Mouse (Mus musculus) frontal cortex, postnatal 10 days (tissue): ENCODE measurements at regions not wholly inside any gene's neighbourhood (a gene's known extent, or its start where the extent isn't known, plus 50 kb on each side); places are given as distances from the start of the nearest gene placed in this dataset.
A peak's percentile ranks its signal among the peaks of the same experiment; 100 is the strongest.
"Not testable (repeated sequence)": the region's sequence is repeated elsewhere in the genome, so short reads cannot be mapped to it uniquely, and the experiment has no call there.

Experiments
- DNase-seq, 2 experiments: peaks; one replicate each; pipeline ENCODE4 v3.0.0; 2022; ENCODE audit warnings: low spot score in 2 of 2, mixed read lengths in 1 of 2

DNA sequence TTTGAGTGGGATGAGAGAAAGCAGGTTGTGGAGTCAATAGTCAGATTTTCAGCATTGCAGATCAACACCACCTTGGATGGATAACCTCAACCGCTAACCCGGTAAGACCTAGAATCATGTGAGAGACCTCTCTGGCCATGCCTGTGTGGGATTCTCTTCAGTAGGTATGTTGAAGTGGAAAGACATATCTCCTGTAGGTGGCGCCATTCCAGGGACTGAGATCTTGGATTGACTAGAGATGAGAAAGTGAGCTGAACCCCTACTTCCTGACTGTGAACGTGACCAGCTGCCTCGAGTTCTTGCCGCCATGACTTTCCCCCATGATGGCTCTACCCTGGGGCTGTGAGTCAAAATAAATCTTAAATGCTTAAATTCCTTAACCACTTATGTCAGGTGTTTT, 102.7 kb downstream of the Eva1a start:
- DNase-seq, result no peak

DNA sequence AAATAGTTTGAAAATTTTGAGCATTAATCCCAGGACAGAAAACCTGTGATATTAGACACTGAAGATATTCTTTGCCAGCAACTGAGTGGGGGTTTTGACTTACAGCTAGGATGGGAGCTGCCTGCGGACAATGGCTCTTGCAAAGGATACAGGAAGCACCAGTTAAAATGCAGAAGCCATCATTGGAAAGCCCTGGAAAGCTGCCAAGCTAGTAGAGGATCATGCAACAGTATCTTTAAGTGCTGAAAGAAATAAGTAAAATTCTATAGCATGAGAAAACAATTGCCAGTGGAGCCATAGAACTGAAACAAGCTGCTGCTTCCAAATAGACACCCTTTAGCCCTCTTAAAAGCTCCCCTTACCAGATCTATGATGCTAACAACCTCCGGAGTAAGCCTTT, 109.2 kb downstream of the Eva1a start:
- no peak for DNase-seq

DNA sequence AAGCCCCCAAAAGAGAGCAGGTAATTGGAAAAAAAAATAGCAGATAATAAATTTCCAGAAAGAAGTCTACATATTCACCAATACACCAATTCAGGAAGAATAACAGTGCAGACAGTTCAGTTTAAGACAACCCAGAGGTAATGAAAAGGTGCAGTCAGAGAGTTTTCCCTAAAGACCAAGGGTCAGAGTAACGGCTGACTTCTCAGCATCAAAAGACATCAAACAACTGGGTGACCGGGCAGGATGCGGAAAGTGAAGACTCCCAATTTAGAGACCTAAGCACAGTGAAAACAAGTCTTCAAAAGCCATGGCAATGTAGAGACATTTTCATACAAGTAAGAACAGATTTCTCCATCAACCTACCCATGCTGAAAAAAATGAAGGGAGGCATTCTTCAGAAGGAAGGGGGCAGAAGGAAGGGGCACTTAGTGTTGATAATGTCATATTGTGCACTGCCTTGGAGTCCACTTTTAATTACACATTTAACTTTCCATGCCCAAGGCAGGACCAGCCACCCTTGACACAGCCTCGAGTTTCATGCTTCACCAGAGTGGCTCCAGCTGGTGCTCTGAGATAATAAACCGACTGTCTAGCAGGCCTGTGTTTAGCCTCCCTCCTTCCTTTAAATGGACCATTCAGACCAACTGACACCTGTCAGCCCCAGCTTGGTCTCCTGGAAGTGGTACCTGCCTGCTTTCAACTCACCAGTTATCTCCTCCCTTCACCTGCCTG, 129.7 kb downstream of the Eva1a start:
- DNase-seq, result no peak

DNA sequence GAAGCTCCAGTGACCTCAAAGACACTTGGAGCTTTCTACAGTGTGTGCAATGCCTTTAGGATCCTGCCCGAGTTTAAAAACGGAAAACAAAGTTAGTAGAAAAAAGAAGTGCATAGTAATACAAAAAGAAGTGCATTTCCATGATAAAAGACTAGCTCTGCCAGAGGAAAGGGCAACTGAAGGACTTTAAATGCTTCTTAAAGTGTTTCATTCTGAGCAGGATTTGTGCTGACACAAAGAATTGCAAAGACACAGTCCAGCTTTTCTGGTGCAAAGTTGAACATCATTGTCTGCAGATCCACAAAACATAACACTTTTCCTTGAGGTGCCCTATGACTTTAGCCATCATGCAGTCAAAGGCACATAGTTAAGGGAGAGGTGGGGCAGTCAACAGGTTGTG, 134.1 kb downstream of the Eva1a start:
- no peak for DNase-seq

GRCm38 (mm10) chr6:82200130-82200529, 159.3 kb downstream of the Eva1a start:
- DNase-seq, result no peak

DNA sequence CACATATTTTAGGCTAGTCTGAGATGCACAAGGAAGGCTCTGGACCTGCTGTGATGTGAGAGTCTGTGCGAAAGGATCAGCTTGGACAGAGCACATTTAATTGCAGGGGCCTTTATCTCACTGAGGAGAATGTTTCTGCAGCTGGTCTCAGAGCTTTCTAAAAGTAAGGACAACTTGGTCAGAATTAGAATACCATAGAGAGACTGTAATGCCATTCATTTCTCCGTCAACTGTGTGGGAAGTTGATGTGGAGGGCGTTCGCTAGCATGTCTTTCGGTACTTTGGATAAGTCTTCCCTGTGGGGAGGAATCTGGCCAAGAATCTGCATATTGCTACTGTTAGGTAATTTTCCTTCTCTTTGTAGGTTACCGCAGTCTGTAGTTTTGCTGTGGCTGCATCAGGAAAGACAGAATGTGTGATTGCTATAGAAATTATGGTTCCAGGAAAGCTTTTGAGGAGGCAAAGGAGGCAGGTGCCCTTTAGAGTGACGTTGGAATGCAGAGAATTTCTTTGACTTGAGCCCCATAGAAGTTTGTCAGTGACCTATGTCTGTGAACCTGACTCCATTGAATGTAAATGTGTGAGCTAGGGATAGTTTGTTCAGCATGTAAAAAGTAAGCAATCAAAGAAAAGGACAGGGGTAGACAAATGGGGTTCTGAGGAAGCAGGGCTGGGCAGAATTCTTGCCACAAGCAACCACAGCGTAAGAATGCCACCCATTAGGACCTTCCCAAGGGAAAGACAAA, 164.2 kb downstream of the Eva1a start:
- no peak for DNase-seq

DNA sequence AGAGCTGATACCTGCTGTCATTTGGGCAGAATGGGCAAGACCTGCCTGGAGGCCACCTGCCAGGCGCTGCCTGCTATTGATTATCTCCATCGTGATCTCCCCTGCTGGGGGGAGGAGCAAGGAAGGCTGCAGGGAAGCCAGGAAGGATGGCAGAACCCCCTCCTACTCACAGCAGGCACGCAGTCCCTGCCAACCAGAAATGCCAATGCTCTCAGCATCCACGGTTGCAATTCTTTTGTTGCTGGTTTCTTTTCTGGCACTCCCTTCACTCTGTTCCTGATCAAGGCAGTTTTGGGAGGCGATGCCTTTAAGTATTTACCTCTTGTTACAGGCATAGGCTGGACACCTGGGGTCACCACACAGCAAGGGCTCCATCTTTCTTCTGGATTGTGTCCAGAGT, 164.3 kb upstream of the Tacr1 start:
- DNase-seq, result peak; percentile 6 to 12

DNA sequence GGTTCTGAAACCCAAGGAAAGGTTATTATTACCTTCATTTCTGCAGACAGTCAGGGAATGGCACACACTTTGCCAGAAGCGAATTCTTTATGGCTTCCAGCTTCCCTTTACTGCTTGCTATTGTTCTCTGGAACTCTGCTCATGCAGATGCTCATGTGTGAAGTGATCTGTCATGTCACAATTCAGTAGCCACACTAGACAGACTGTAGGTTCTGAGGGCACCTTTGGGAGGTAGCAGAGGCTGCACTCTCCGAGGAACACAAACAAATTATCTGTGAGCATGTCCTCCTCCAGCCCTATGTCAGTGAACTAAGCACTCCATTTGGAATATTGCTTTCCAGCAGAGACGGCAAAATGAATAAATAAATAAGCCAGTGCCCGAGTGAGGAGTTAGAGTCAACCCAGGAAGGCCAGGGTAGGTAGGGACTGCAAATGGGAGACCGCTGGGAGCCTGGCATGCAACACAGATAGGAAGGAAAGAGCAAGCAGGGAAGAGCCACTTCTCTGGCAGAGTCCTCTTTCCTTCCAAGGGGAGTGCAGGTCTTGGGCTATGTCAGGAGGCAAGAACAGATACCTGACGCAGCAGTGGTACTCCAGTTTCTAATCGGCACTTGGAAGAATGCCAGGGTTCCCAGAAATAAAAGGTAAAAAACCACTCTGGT, 161.4 kb upstream of the Tacr1 start:
- DNase-seq, result no peak

- not testable (repeated sequence) for DNase-seq
These were observed 154.5 kb upstream of the Tacr1 start for GRCm38 (mm10) chr6:82247652-82248051.

DNA sequence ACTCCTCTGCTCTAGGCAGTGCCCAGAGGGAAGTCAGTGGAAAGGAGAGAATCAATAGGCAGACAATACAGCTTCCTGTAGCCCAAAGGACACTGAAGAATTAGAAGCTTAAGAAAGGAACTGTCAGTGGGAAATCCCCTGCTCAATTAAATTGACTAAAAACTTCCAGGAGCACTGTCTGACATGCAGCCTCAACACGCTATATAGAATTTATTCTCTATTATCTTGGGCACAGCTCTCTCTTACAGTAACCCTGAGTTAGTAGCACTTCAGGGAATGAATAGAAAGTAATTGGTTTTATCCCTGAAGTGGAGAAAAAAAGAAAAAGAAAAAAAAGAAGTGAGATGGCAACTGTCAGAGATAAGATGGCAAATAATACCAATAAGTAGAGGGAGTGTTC, 117.6 kb upstream of the Tacr1 start:
- no peak for DNase-seq

DNA sequence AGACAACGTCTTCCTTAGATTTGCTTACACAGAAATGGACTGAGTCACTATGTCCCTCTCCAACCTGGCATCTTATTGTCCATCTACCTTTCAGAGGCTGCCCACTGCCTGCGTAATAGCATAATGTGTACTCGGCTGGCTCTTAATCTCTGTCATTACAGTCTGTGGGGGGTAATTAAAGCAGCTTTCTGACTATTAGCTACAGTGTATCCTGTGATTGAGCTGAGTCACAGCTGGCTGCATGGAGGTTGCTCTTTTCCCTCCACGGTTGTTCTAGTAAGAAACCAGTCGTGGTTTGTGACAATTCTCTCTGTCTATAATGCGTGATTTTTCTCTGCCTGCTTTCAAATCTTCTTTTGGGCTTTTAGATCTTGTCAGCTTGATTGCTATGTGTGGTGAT, 116.9 kb upstream of the Tacr1 start:
- no peak for DNase-seq

GRCm38 (mm10) chr6:82293507-82293906, 108.6 kb upstream of the Tacr1 start:
- DNase-seq, result no peak

DNA sequence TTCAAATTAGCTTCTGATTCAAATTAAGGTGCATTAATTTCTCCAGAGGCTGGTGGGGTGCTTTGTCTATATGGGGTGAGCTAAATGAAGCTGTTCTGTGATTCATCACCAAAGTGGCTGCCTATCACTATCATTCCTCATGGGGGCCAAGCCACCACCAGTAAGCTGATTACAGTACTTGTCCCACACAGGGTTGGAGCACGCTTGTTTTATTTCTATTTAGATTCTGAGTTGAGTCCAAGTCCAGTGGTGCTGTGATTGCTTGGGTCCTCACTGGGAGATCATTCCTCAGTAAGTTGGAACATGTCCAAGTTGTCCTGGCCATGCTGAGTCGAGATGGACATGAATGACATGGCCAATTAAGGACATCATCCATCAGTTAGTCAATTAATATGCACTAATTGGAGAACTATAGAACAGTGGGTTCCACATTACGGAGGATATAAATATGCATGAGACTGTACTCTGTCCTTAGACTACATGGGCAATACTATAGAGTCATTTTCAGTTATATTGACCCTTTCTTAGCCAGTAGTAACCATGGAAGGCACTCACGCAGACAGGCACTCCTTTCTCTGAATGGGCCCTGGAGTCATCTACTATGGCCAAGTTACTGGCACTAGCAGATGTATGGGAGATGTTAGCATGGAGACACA, 105.3 kb upstream of the Tacr1 start:
- DNase-seq, result no peak

- DNase-seq, result not testable (repeated sequence)
These were observed 99.9 kb upstream of the Tacr1 start for GRCm38 (mm10) chr6:82302241-82302640.

- no peak for DNase-seq
These were observed 88.4 kb upstream of the Tacr1 start for GRCm38 (mm10) chr6:82313691-82314090.
